Mouse (Mus musculus): ENCODE data around the gene Map2k6. TPM values are rescaled to one million over a fixed set of nuclear protein-coding genes. Genes with fewer than 3 reads are reported as not detected.

The Map2k6 gene
- polyA plus RNA-seq, 1 experiment from 2014 or later, result 4.2 TPM

DNA sequence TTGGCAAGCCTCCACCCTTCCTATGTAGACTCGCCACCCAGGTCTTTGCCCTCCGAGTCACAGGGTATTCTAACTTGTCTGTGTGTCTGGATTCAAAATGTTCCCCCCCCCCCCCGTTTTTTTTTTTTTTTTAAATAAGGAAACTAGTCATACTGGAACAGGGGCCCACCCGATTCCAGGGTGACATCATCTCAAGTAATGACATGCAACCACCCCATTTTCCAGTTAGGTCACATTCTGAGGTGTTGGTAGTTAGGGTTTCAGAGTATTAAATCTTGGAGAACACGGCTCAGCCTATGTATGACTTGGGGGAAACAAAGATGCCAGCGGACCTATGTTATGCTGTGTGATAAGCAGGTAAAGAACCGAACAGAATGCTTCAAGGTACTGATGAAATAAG, 15.3 kb downstream of the Map2k6 start:
- DNase-seq, result no peak
- no peak for TF ChIP-seq EP300 (IDR thresholded peaks at IDR 0.05; ENCODE audit: low read depth)
- TF ChIP-seq CTCF (IDR thresholded peaks at IDR 0.05; ENCODE audit: low read depth), result no peak
- Histone ChIP-seq H3K9me3 (ENCODE audit: low read length) (no peaks in the 10 kb centered on the region), H3K36me3 (replicated peaks; ENCODE audit: insufficient read depth, low read length) (no peaks in the 10 kb centered on the region), H3K9ac (replicated peaks) (no peak overlapping the region), H3K4me2 (ENCODE audit: low read depth, low read length) (no peak overlapping the region), H3K4me3 (ENCODE audit: low read depth, low read length) (no peak overlapping the region), H3K27ac (ENCODE audit: low read depth) (no peak overlapping the region), H3K4me1 (ENCODE audit: insufficient read depth) (no peaks in the 10 kb centered on the region), H3K27me3 (ENCODE audit: insufficient read depth, low read length) (no peaks in the 10 kb centered on the region)
- ATAC-seq, result no peak
- 67% methylated on average over 7 of the region's 7 CpGs for WGBS (ENCODE audit: insufficient replicate concordance)

DNA sequence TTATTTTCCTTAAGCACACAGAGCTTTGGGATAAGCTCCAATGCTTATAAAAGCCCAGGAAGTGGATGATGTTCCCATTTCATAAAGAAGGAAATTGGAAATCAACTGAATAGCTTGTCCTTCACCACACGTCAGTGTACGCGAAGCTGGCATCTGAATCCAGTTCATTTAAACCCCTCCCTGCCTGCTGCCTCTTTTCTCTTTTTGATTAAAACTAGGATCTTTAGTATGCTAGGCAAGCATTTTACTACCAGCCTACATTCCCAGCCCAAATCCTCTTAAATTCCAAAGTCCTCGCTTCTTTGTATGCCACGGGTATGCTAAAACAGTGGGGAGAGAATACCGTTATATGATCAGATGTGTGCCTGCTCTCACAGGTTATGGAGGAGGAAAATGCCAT, 17.8 kb downstream of the Map2k6 start:
- Histone ChIP-seq H3K4me1 (ENCODE audit: insufficient read depth) (no peaks in the 10 kb centered on the region), H3K9me3 (ENCODE audit: low read length) (no peaks in the 10 kb centered on the region), H3K4me2 (ENCODE audit: low read depth, low read length) (no peak overlapping the region), H3K27ac (ENCODE audit: low read depth) (no peak overlapping the region), H3K9ac (replicated peaks) (no peak overlapping the region), H3K4me3 (ENCODE audit: low read depth, low read length) (no peak overlapping the region), H3K27me3 (ENCODE audit: insufficient read depth, low read length) (no peaks in the 10 kb centered on the region), H3K36me3 (replicated peaks; ENCODE audit: insufficient read depth, low read length) (no peaks in the 10 kb centered on the region)
- ATAC-seq (no peak), DNase-seq (no peak)
- TF ChIP-seq EP300 (IDR thresholded peaks at IDR 0.05; ENCODE audit: low read depth) (no peak), CTCF (IDR thresholded peaks at IDR 0.05; ENCODE audit: low read depth) (no peak)
- WGBS (ENCODE audit: insufficient replicate concordance), result 90% methylated on average over 6 of the region's 6 CpGs

DNA sequence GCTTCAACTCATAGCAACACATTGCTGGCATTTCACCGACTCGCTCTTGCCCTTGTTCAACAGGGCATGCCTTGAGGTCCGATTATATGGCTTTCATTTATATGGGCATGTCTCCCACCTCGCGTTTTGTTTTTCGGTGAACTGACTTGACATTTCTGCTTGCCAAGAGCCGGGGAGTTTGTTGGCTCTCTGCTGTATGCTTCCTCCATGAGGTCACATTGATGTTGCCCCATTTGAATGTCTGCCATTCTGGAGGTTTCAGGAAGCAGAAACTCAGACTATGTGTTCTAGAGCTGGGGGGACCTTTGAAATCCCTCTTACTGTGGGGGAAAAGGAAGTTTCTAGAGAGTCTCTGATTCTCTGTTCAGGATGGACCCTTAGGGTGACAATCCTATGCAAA, 21.5 kb downstream of the Map2k6 start:
- ATAC-seq (no peak), DNase-seq (no peak)
- no peak overlapping the region for H3K9ac ChIP-seq (replicated peaks)
- WGBS (ENCODE audit: insufficient replicate concordance), result 79% methylated on average over 7 of the region's 7 CpGs
- no peaks in the 10 kb centered on the region for H3K9me3 ChIP-seq (ENCODE audit: low read length)
- no peaks in the 10 kb centered on the region for H3K4me1 ChIP-seq (ENCODE audit: insufficient read depth)
- no peak overlapping the region for H3K4me3 ChIP-seq (ENCODE audit: low read depth, low read length)
- TF ChIP-seq CTCF (IDR thresholded peaks at IDR 0.05; ENCODE audit: low read depth) (no peak), EP300 (IDR thresholded peaks at IDR 0.05; ENCODE audit: low read depth) (no peak)
- H3K27ac ChIP-seq (ENCODE audit: low read depth), result no peak overlapping the region
- no peak overlapping the region for H3K4me2 ChIP-seq (ENCODE audit: low read depth, low read length)
- H3K36me3 ChIP-seq (replicated peaks; ENCODE audit: insufficient read depth, low read length), result no peaks in the 10 kb centered on the region
- no peaks in the 10 kb centered on the region for H3K27me3 ChIP-seq (ENCODE audit: insufficient read depth, low read length)

DNA sequence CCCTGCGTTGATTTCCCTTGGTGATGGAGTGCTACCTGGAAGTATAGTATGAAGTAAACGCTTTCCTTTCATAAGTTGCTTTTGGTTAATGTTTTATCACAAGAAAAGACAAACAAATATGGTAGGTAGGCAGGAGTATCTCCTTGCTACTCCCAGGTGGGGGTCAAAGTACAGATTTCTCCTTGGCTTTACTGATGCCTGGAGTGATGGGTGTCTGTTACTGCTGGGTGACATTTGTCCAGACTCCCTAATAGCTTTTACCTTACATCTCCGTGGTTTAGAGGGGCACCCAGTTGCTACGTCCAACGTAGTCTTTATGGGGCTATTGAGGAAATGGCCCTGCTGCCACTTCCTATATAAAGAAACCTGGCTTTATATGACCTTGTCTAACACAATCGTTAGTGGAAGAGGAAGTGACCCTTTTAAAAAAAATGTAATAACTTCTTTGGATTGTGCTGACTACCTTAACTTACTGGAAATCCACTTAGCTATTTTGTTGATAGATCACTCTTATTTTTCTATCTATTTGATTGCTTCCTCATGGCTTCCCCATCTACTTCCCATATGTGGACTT, 27.7 kb downstream of the Map2k6 start:
- H3K4me3 ChIP-seq (ENCODE audit: low read depth, low read length), result no peak overlapping the region
- no peak for TF ChIP-seq EP300 (IDR thresholded peaks at IDR 0.05; ENCODE audit: low read depth)
- no peak for TF ChIP-seq CTCF (IDR thresholded peaks at IDR 0.05; ENCODE audit: low read depth)
- peak overlapping the region; percentile 66; the same call in 1 of the 2 replicates for H3K27ac ChIP-seq (ENCODE audit: low read depth)
- no peaks in the 10 kb centered on the region for H3K36me3 ChIP-seq (replicated peaks; ENCODE audit: insufficient read depth, low read length)
- no peak overlapping the region for H3K9ac ChIP-seq (replicated peaks)
- no peaks in the 10 kb centered on the region for H3K9me3 ChIP-seq (ENCODE audit: low read length)
- no peaks in the 10 kb centered on the region for H3K27me3 ChIP-seq (ENCODE audit: insufficient read depth, low read length)
- peaks cover 17% of the 10 kb centered on the region for H3K4me1 ChIP-seq (ENCODE audit: insufficient read depth)
- peak overlapping the region; percentile 57 for H3K4me2 ChIP-seq (ENCODE audit: low read depth, low read length)
- 42% methylated on average over 6 of the region's 6 CpGs for WGBS (ENCODE audit: insufficient replicate concordance)
- no peak for DNase-seq
- peak; percentile 51 for ATAC-seq

DNA sequence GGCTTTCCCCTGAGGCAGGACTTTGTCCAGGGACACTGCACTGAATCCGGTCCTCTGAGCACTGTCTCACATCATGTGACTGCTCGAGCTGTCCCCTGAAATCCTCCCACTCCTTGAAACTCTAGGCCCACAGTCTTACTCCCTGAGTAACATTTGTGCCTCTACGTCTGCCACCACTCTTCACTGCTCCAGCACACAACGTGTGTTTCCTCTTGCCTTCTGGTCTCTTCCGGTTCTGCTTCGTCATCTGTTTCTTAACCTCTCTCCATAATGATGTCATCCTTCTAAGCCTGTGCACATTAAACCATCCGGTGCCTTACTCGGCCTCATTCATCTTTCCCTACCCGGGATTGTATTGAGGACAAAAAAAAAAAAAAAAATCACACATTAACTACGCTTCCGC, 28.2 kb downstream of the Map2k6 start:
- Histone ChIP-seq H3K4me2 (ENCODE audit: low read depth, low read length) (peak overlapping the region; percentile 57), H3K27ac (ENCODE audit: low read depth) (peak overlapping the region; percentile 66; the same call in 1 of the 2 replicates)
- 32% methylated on average over 11 of the region's 11 CpGs for WGBS (ENCODE audit: insufficient replicate concordance)

DNA sequence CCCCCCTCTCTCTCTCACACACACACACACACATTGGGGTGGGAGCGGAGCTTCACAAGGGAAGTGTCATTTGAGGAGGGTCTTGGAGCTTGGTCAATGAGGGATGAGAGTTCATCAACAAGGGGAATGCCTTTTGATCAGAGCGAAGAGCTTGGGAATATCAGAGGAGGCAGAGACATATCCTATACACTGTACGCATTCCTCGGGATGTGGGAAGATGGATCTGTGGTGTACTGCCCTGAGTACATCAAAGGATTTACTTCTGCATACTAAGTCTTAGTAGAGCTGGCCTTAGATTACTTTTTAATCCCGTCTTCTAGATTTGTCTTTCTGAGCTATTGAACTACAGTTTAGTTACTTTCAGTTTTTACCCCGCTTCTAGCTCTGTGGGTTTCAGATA, 30.1 kb downstream of the Map2k6 start:
- Histone ChIP-seq H3K4me1 (ENCODE audit: insufficient read depth) (peaks cover 17% of the 10 kb centered on the region), H3K4me3 (ENCODE audit: low read depth, low read length) (no peak overlapping the region), H3K27me3 (ENCODE audit: insufficient read depth, low read length) (no peaks in the 10 kb centered on the region), H3K36me3 (replicated peaks; ENCODE audit: insufficient read depth, low read length) (no peaks in the 10 kb centered on the region), H3K9me3 (ENCODE audit: low read length) (no peaks in the 10 kb centered on the region), H3K4me2 (ENCODE audit: low read depth, low read length) (no peak overlapping the region), H3K9ac (replicated peaks) (no peak overlapping the region), H3K27ac (ENCODE audit: low read depth) (no peak overlapping the region)
- ATAC-seq (no peak), DNase-seq (no peak)
- TF ChIP-seq CTCF (IDR thresholded peaks at IDR 0.05; ENCODE audit: low read depth) (no peak), EP300 (IDR thresholded peaks at IDR 0.05; ENCODE audit: low read depth) (no peak)
- 79% methylated on average over 6 of the region's 6 CpGs for WGBS (ENCODE audit: insufficient replicate concordance)

More for the DNA sequence above, 28.2 kb downstream of the Map2k6 start:
- no peaks in the 10 kb centered on the region for H3K9me3 ChIP-seq (ENCODE audit: low read length)
- H3K36me3 ChIP-seq (replicated peaks; ENCODE audit: insufficient read depth, low read length), result no peaks in the 10 kb centered on the region
- no peak overlapping the region for H3K4me3 ChIP-seq (ENCODE audit: low read depth, low read length)
- H3K27me3 ChIP-seq (ENCODE audit: insufficient read depth, low read length), result no peaks in the 10 kb centered on the region
- peak; percentile 72 for ATAC-seq
- H3K4me1 ChIP-seq (ENCODE audit: insufficient read depth), result peaks cover 17% of the 10 kb centered on the region
- DNase-seq, result no peak
- no peak overlapping the region for H3K9ac ChIP-seq (replicated peaks)
- TF ChIP-seq CTCF (IDR thresholded peaks at IDR 0.05; ENCODE audit: low read depth), result no peak
- 0 out of 2 replicates have a peak, but pooled peaks have one; percentile 21 for TF ChIP-seq EP300 (IDR thresholded peaks at IDR 0.05; ENCODE audit: low read depth)

All from liver, postnatal 0 days (tissue).